Mouse (Mus musculus): ENCODE measurements at regions not wholly inside any gene's neighbourhood (a gene's known extent, or its start where the extent isn't known, plus 50 kb on each side); places are given as distances from the start of the nearest gene placed in this dataset.

GRCm38 (mm10) chr5:12309408-12309807 lies 73.8 kb upstream of the Sema3d start:
- TF ChIP-seq EP300 (IDR thresholded peaks at IDR 0.05; ENCODE audit: low read depth) (no peak), CTCF (IDR thresholded peaks at IDR 0.05; ENCODE audit: low read depth) (no peak)

Measured in liver, postnatal 0 days (tissue).